Mouse (Mus musculus) cerebellum, adult 2 months (tissue): ENCODE results near the gene Car11.

Experiments used
- CTCF ChIP-seq: fragments of 200-500 bp; IDR thresholded peaks from 2 replicates; pipeline ENCODE4 v1.5.1; 2011; ENCODE audit warnings: low read depth, mild to moderate bottlenecking, control low read depth, low read length, moderate library complexity, borderline replicate concordance; ENCODE audit not compliant: insufficient read depth
- POLR2A ChIP-seq: fragments of 200-500 bp; IDR thresholded peaks from 2 replicates; pipeline ENCODE4 v1.6.1; 2011; ENCODE audit warnings: low read length, control low read depth, borderline replicate concordance; ENCODE audit not compliant: insufficient read depth

- TF ChIP-seq CTCF, result no peak
- TF ChIP-seq POLR2A, result no peak
These were observed 3.3 kb downstream of the Car11 start for GRCm38 (mm10) chr7:45702809-45703520.
